ENCODE assay signal across 9 mouse cellular contexts in genomic region chr7:87113654-87114053, GRCm38 (mm10).
DNase-seq lines count a peak whose midpoint lies in the region; ATAC-seq and TF ChIP-seq lines count a peak whose summit lies in the region.
"Had no signal": no experiment of that assay in that cellular context is flagged by ENCODE, and none has a peak within 500 bp of the region (broad histone marks: within the 10 kb centered on the region; RNA-seq: fewer than 3 reads in every experiment).

No protein-coding gene starts in this region.

- H3K4me3 ChIP-seq in intestine, postnatal 0 days (ENCODE audit: low read depth, low read length) = no peak overlapping the region
- no peak overlapping the region for H3K4me3 ChIP-seq in intestine, embryonic 16.5 days (ENCODE audit: low read length)
- no peak overlapping the region for H3K4me3 ChIP-seq in hindbrain, postnatal 0 days (ENCODE audit: low read length)
- H3K4me3 ChIP-seq in limb, embryonic 11.5 days (ENCODE audit: low read depth, low read length) = no peak overlapping the region
- H3K4me3 ChIP-seq: embryonic facial prominence, embryonic 12.5 days had no signal

- H3K9ac ChIP-seq in intestine, postnatal 0 days (ENCODE audit: low read depth, low read length) = no peak overlapping the region
- H3K9ac ChIP-seq in intestine, embryonic 16.5 days (ENCODE audit: low read depth, low read length) = no peak overlapping the region
- no peak overlapping the region for H3K9ac ChIP-seq in hindbrain, postnatal 0 days (replicated peaks; ENCODE audit: low read length)
- no peak overlapping the region for H3K9ac ChIP-seq in limb, embryonic 11.5 days (ENCODE audit: low read length)
- H3K9ac ChIP-seq: embryonic facial prominence, embryonic 12.5 days had no signal

- H3K27ac ChIP-seq in intestine, postnatal 0 days (ENCODE audit: low read depth, low read length) = no peak overlapping the region
- no peak overlapping the region for H3K27ac ChIP-seq in intestine, embryonic 16.5 days (ENCODE audit: low read length)
- H3K27ac ChIP-seq in hindbrain, postnatal 0 days = no peak overlapping the region
- no peak overlapping the region for H3K27ac ChIP-seq in limb, embryonic 11.5 days (replicated peaks; ENCODE audit: low read depth, low read length)
- H3K27ac ChIP-seq: embryonic facial prominence, embryonic 12.5 days had no signal

- TF ChIP-seq CTCF in intestine, postnatal 0 days (IDR thresholded peaks at IDR 0.05; ENCODE audit: low read depth) = peak; percentile 76
- peak; percentile 82 for TF ChIP-seq CTCF in hindbrain, postnatal 0 days (IDR thresholded peaks at IDR 0.05; ENCODE audit: low read depth)

- 7% methylated on average over 4 of the region's 4 CpGs for WGBS in intestine, postnatal 0 days
- 5% methylated on average over 4 of the region's 4 CpGs for WGBS in intestine, embryonic 16.5 days
- WGBS in hindbrain, postnatal 0 days = 4% methylated on average over 4 of the region's 4 CpGs
- 7% methylated on average over 4 of the region's 4 CpGs for WGBS in limb, embryonic 11.5 days

- H3K36me3 ChIP-seq in intestine, postnatal 0 days (ENCODE audit: control insufficient read depth, insufficient read depth) = no peaks in the 10 kb centered on the region
- no peaks in the 10 kb centered on the region for H3K36me3 ChIP-seq in intestine, embryonic 16.5 days (ENCODE audit: control insufficient read depth, insufficient read depth, low read length)
- H3K36me3 ChIP-seq in hindbrain, postnatal 0 days (ENCODE audit: insufficient read depth, low read length) = no peaks in the 10 kb centered on the region
- no peaks in the 10 kb centered on the region for H3K36me3 ChIP-seq in limb, embryonic 11.5 days (ENCODE audit: control insufficient read depth, insufficient read depth, low read length)
- H3K36me3 ChIP-seq: embryonic facial prominence, embryonic 12.5 days had no signal

- peak; percentile 9 for DNase-seq in Muller cell, postnatal 12 days (ENCODE audit: inconsistent ontology term)
- DNase-seq in cerebellum, postnatal 36 days = peak; percentile 4 to 17
- DNase-seq in hindbrain, postnatal 0 days (ENCODE audit: low spot score) = peak; percentile 92
- peak; percentile 57 for DNase-seq in limb, embryonic 11.5 days (ENCODE audit: low spot score)
- peak; percentile 1 for DNase-seq in skeletal muscle tissue, adult 2 months (ENCODE audit: low read depth, low spot score)
- DNase-seq in thymus, postnatal 10 days (ENCODE audit: low spot score in 2 of 2) = no peak

- H3K4me2 ChIP-seq in intestine, postnatal 0 days (replicated peaks; ENCODE audit: low read depth) = no peak overlapping the region
- H3K4me2 ChIP-seq in intestine, embryonic 16.5 days (ENCODE audit: low read depth, low read length) = no peak overlapping the region
- H3K4me2 ChIP-seq in hindbrain, postnatal 0 days (ENCODE audit: low read depth, low read length) = no peak overlapping the region
- H3K4me2 ChIP-seq in limb, embryonic 11.5 days (ENCODE audit: low read depth, severe bottlenecking) = no peak overlapping the region
- H3K4me2 ChIP-seq: embryonic facial prominence, embryonic 12.5 days had no signal

- no peak for ATAC-seq in intestine, postnatal 0 days
- ATAC-seq in intestine, embryonic 16.5 days = no peak
- ATAC-seq in hindbrain, postnatal 0 days = no peak
- no peak for ATAC-seq in limb, embryonic 11.5 days (ENCODE audit: insufficient number of reproducible peaks, low FRiP score, low TSS enrichment, low read depth)

- H3K9me3 ChIP-seq in intestine, postnatal 0 days (ENCODE audit: control insufficient read depth) = no peaks in the 10 kb centered on the region
- no peaks in the 10 kb centered on the region for H3K9me3 ChIP-seq in intestine, embryonic 16.5 days (ENCODE audit: control insufficient read depth, low read length)
- H3K9me3 ChIP-seq in hindbrain, postnatal 0 days (ENCODE audit: low read length) = no peaks in the 10 kb centered on the region
- no peaks in the 10 kb centered on the region for H3K9me3 ChIP-seq in limb, embryonic 11.5 days (ENCODE audit: control insufficient read depth, low read length)
- H3K9me3 ChIP-seq: embryonic facial prominence, embryonic 12.5 days had no signal

- H3K4me1 ChIP-seq in intestine, postnatal 0 days (replicated peaks; ENCODE audit: control insufficient read depth, insufficient read depth, low read length) = no peaks in the 10 kb centered on the region
- no peaks in the 10 kb centered on the region for H3K4me1 ChIP-seq in intestine, embryonic 16.5 days (ENCODE audit: control insufficient read depth, insufficient read depth, low read length)
- H3K4me1 ChIP-seq in hindbrain, postnatal 0 days (ENCODE audit: insufficient read depth, low read length) = no peaks in the 10 kb centered on the region
- H3K4me1 ChIP-seq in limb, embryonic 11.5 days (ENCODE audit: control insufficient read depth, insufficient read depth, low read length) = no peaks in the 10 kb centered on the region
- H3K4me1 ChIP-seq: embryonic facial prominence, embryonic 12.5 days had no signal

- no peaks in the 10 kb centered on the region for H3K27me3 ChIP-seq in intestine, postnatal 0 days (replicated peaks; ENCODE audit: control insufficient read depth, insufficient read depth, low read length)
- no peaks in the 10 kb centered on the region for H3K27me3 ChIP-seq in intestine, embryonic 16.5 days (replicated peaks; ENCODE audit: control insufficient read depth, insufficient read depth, low read length)
- no peaks in the 10 kb centered on the region for H3K27me3 ChIP-seq in hindbrain, postnatal 0 days (ENCODE audit: insufficient read depth, low read length)
- no peaks in the 10 kb centered on the region for H3K27me3 ChIP-seq in limb, embryonic 11.5 days (ENCODE audit: control insufficient read depth, insufficient read depth, low read length)
- H3K27me3 ChIP-seq: embryonic facial prominence, embryonic 12.5 days had no signal

Comparison
In these comparisons a context has a peak if more than half of its experiments do, and no peak if none do; other contexts are left out.
1. DNase-seq: peak in Muller cell, postnatal 12 days (single experiment), cerebellum, postnatal 36 days (2 of 2), hindbrain, postnatal 0 days (single experiment), limb, embryonic 11.5 days (single experiment) and skeletal muscle tissue, adult 2 months (single experiment); none in thymus, postnatal 10 days (0 of 2).